Mouse (Mus musculus) kidney, postnatal 0 days (tissue): ENCODE data around the gene Nrg3. TPM values are rescaled to one million over a fixed set of nuclear protein-coding genes. Genes with fewer than 3 reads are reported as not detected.

Experiments used
- ATAC-seq: fragments of 200-750 bp; cut with Nextera tagmentation; replicated peaks from 2 replicates; pipeline ENCODE4 v1.8.0; 2017; ENCODE audit warnings: low read depth, moderate number of reproducible peaks, moderate TSS enrichment, moderate library complexity; ENCODE audit not compliant: low FRiP score
- DNase-seq: peaks from one replicate; pipeline ENCODE4 v3.0.0-alpha.2; 2016; ENCODE audit warnings: low spot score
- H3K27ac ChIP-seq: fragments of 300-500 bp; sonication (generic); 2 replicates; pipeline ENCODE4 v1.5.1; 2014; ENCODE audit warnings: mild to moderate bottlenecking
- H3K27me3 ChIP-seq: fragments of 300-500 bp; sonication (generic); 2 replicates; pipeline ENCODE4 v1.6.1; 2014; ENCODE audit warnings: low read length, mixed read lengths; ENCODE audit not compliant: insufficient read depth
- H3K36me3 ChIP-seq: fragments of 300-500 bp; sonication (generic); 2 replicates; pipeline ENCODE4 v1.6.1; 2014; ENCODE audit warnings: low read length, mixed read lengths; ENCODE audit not compliant: insufficient read depth
- H3K4me1 ChIP-seq: fragments of 300-500 bp; sonication (generic); replicated peaks from 2 replicates; pipeline ENCODE4 v1.6.1; 2014; ENCODE audit warnings: antibody characterized with exemption, low read length, mixed read lengths; ENCODE audit not compliant: insufficient read depth
- H3K4me2 ChIP-seq: fragments of 300-500 bp; sonication (generic); 2 replicates; pipeline ENCODE4 v1.6.1; 2014; ENCODE audit warnings: mild to moderate bottlenecking, low read length, moderate library complexity, mixed read lengths
- H3K4me3 ChIP-seq: fragments of 300-500 bp; sonication (generic); replicated peaks from 2 replicates; pipeline ENCODE4 v1.5.1; 2014; ENCODE audit warnings: low read depth, low read length
- H3K9ac ChIP-seq: fragments of 300-500 bp; sonication (generic); 2 replicates; pipeline ENCODE4 v1.6.1; 2014; ENCODE audit warnings: low read depth, low read length
- H3K9me3 ChIP-seq: fragments of 300-500 bp; sonication (generic); replicated peaks from 2 replicates; pipeline ENCODE4 v1.6.1; 2016; ENCODE audit warnings: low read length, inconsistent platforms, mixed read lengths
- CTCF ChIP-seq: IDR thresholded peaks from 2 replicates; pipeline ENCODE4 v1.5.1; 2016; ENCODE audit warnings: antibody characterized with exemption, low read depth, mild to moderate bottlenecking, moderate library complexity
- WGBS: fragments of 180-500 bp; shearing (Covaris S2); extraction: QIAGEN DNeasy Blood & Tissue Kit; methylation state at CpG from one replicate; pipeline ENCODE4 v1.1.7; 2014; 5-methylcytosine and 5-hydroxymethylcytosine counted together
- polyA plus RNA-seq: library from polyadenylated mRNA; unstranded; fragments of >200 nt; fragmentation: Nextera tagmentation; extraction: Ambion mirVana; gene quantifications from 2 replicates; pipeline ENCODE4 v1.2.1, GENCODE M21; 2015

Nrg3 gene
- polyA plus RNA-seq = 0.18 and 0.20 TPM in 2 replicates

DNA sequence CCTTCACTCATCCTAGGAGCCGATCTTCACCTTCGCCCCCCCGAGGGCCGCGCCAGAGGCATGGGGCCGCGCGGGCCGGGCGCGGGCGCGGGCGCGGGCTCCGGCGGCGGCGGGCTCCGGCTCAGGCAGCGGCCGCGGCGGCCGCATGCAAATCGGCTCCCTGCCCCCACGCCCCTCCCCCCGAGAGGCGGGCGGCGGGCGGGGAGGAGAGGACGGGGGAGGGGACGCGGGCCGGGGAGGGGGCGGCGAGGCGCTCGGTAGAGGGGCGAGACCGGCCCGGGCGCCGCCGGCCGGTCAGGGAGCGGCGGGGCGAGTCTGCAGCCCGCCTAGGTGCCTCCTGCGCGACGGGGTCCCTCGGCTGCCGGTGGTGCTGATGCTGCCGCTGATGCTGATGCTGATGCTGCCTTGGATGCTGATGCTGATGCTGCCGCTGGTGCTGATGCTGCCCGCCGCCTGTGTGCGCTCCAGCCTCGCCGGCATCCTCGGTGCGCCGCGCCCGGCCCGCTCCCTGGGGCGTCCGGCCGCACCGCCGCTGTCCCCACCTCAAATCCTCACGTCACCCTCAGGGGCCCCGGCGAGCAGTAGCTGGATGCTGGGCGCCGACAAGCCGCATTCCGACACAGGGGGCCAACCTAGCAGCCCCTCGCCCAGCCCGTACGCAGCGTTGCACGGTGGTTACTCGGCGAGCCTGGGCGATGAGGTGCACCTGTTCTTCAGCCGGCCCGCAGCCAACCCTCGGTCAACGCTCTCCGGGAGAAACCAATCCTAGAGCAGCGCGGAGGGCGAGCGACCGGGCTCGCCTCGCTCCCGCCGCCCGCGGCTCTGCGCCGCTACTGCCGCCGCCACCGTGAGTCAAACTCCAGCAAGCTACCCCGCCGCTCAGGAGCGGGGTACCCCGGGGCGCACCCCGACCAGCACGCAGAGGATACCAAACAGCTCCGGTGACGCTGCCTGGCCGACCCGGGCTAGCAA lies at the start of gene Nrg3:
Gene Nrg3, minus strand, starts transcription at position 299 of the 972 bp plus-strand sequence.
- ATAC-seq = peak; percentile 69
- H3K9ac ChIP-seq = no peak within 1 kb of the TSS
- peak within 1 kb of the TSS; percentile 42 for H3K4me3 ChIP-seq
- H3K36me3 ChIP-seq = no peaks in the 10 kb centered on the region
- 2% methylated on average over 86 of the region's 121 CpGs for WGBS
- peak; percentile 44 for DNase-seq
- no peak for TF ChIP-seq CTCF
- H3K4me1 ChIP-seq = peaks cover 8% of the 10 kb centered on the region; the same call in 1 of the 2 replicates
- H3K27ac ChIP-seq = no peak within 1 kb of the TSS
- H3K9me3 ChIP-seq = no peaks in the 10 kb centered on the region
- peaks cover 40% of the 10 kb centered on the region for H3K27me3 ChIP-seq
- peak within 1 kb of the TSS; percentile 75 for H3K4me2 ChIP-seq

- no peak overlapping the region for H3K9ac ChIP-seq
- no peak overlapping the region for H3K4me2 ChIP-seq
- DNase-seq = no peak
- no peaks in the 10 kb centered on the region for H3K36me3 ChIP-seq
- ATAC-seq = no peak
- no peak overlapping the region for H3K27ac ChIP-seq
- no peak overlapping the region for H3K4me3 ChIP-seq
- peak; percentile 35; the same call in 1 of the 2 replicates for TF ChIP-seq CTCF
- no peaks in the 10 kb centered on the region for H3K9me3 ChIP-seq
- WGBS = 76% methylated on average over 1 of the region's 1 CpGs
- H3K4me1 ChIP-seq = no peaks in the 10 kb centered on the region
- no peaks in the 10 kb centered on the region for H3K27me3 ChIP-seq
These were observed 36.1 kb upstream of the Nrg3 start for GRCm38 (mm10) chr14:39508956-39509355.

- DNase-seq (no peak), ATAC-seq (no peak; the same call in 1 of the 2 replicates)
- Histone ChIP-seq H3K4me2 (peak overlapping the region; percentile 75), H3K27ac (no peak overlapping the region), H3K27me3 (peaks cover 40% of the 10 kb centered on the region), H3K4me1 (peaks cover 8% of the 10 kb centered on the region; the same call in 1 of the 2 replicates), H3K36me3 (no peaks in the 10 kb centered on the region), H3K4me3 (peak overlapping the region; percentile 42; the same call in 1 of the 2 replicates), H3K9me3 (no peaks in the 10 kb centered on the region), H3K9ac (no peak overlapping the region)
- 1% methylated on average over 27 of the region's 27 CpGs for WGBS
- no peak for TF ChIP-seq CTCF
These were observed 903 bp upstream of the Nrg3 start for GRCm38 (mm10) chr14:39473771-39474211.

DNA sequence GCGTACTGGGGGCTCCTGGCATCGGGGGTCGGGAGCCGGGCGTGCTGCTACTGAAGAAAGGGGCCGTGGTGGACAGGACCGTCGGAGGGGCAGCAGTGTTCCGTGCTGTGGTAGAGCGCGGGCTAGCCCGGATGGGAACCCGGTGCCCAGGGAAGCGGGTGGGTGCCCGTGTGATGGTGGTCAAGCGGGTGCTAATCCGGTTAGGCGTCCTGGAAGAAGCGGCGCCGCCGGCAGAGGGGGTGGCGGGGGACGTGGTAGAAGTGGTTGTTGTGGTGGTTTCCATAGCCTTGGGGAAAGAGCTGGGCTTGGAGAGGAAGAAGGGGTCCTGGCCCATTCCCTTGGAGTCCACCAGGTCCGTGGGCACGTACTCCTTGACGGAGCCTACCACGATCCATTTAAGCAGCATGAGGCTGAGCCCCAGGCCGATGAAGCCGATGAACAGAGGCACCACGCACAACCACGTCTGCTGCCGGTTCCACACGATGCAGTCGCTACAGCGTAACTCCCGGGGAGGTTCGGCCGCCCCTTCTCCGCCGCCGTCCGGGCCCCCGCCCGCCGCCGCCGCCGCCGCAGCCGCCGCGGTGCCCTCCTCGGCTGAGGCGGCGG lies 639 bp downstream of the Nrg3 start:
- Histone ChIP-seq H3K4me2 (peak overlapping the region; percentile 75), H3K27me3 (peaks cover 40% of the 10 kb centered on the region), H3K9ac (no peak overlapping the region), H3K4me1 (peaks cover 8% of the 10 kb centered on the region; the same call in 1 of the 2 replicates), H3K9me3 (no peaks in the 10 kb centered on the region), H3K4me3 (peak overlapping the region; percentile 42), H3K36me3 (no peaks in the 10 kb centered on the region), H3K27ac (no peak overlapping the region)
- no peak for TF ChIP-seq CTCF
- DNase-seq = no peak
- ATAC-seq = peak; percentile 22; the same call in 1 of the 2 replicates
- WGBS = 3% methylated on average over 52 of the region's 56 CpGs

- peaks cover 8% of the 10 kb centered on the region; the same call in 1 of the 2 replicates for H3K4me1 ChIP-seq
- TF ChIP-seq CTCF = peak; percentile 13; the same call in 1 of the 2 replicates
- H3K36me3 ChIP-seq = no peaks in the 10 kb centered on the region
- H3K4me2 ChIP-seq = peak overlapping the region; percentile 75
- ATAC-seq (no peak), DNase-seq (no peak)
- 5% methylated on average over 12 of the region's 12 CpGs for WGBS
- no peak overlapping the region for H3K27ac ChIP-seq
- peaks cover 40% of the 10 kb centered on the region for H3K27me3 ChIP-seq
- H3K4me3 ChIP-seq = 0 out of 2 replicates have a peak overlapping the region, but pooled peaks have one; percentile 42
- H3K9ac ChIP-seq = no peak overlapping the region
- H3K9me3 ChIP-seq = no peaks in the 10 kb centered on the region
These were observed 1.5 kb downstream of the Nrg3 start for GRCm38 (mm10) chr14:39471236-39471981.
